Mouse (Mus musculus) retina, postnatal 1 day (tissue): Measurements from ENCODE around the gene Gstcd.

Source experiments
- DNase-seq: peaks from one replicate; pipeline ENCODE4 v3.0.0-alpha.2; 2012

Gstcd gene

DNA sequence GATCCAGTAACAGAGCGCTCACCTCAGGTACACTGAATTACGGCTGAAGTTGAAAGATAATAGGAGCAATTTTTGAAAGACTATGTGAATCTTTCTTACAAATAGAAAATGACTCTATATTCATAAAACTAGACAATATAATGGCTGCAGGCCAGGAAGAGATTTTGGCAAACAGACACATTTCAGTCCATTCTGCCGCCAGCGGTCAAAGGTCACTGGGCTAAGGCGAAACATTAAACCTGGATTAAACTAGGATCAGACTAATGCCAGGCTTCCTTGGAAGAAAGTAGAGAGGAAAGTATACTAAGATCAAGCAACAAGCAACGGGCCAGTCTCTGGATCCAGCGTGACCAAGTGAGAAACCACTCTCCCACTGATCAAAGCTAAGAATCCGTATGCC lies 152.8 kb downstream of the Gstcd start:
- no peak for DNase-seq

DNA sequence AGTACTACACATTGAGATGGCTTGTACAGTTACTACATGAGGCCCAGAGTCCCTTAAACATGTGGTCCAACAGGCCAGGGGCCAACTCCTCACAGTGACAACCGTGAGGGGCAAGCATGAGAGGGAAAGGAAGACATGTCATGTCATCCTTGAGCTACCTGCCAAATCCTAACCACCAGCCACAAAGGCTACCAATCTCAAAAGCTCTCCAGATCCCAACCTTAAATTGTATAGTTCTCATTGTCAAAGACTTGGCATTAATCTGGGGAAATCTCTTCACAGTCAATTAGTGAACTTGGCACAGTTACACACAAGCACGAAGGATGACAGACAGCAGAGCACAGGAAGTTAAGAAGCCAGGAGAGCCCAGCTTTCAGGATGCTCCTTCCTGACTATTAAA lies 157.2 kb downstream of the Gstcd start:
- DNase-seq, result no peak
